Mouse (Mus musculus) G1E (cell line): ENCODE measurements around the gene Zfp398.

Experiments
- CTCF ChIP-seq: IDR thresholded peaks from 2 replicates; pipeline ENCODE4 v1.5.1; 2012; ENCODE audit warnings: low read depth, low read length, inconsistent platforms, mixed read lengths
- POLR2AphosphoS5 ChIP-seq: IDR thresholded peaks from 2 replicates; pipeline ENCODE4 v1.6.1; 2012; ENCODE audit warnings: low read depth, low read length, inconsistent platforms; ENCODE audit not compliant: insufficient replicate concordance

DNA sequence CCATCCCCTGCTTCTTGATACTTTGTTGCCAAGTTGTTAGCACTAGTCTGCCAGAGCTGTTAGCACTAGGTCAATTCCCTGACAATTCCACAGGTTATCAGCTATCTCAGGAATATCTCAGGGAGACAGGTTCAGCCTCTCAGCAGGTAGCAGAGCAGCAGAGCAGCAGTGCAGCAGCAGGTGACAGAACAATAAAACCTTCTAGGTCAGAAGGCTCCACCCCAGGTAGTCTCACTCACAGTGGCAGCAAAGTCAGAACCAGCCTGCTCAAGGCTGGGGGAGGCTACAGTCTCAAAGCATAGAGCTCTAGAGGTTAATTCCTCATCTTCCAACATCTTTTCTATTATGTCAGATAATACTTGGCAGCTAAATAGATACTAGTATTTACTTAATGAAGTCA is 10.3 kb downstream of the Zfp398 start:
- TF ChIP-seq CTCF, result no peak
- no peak for TF ChIP-seq POLR2AphosphoS5
